Mouse (Mus musculus): ENCODE results near the gene Sipa1l1. TPM values are rescaled to one million over a fixed set of nuclear protein-coding genes. Genes with fewer than 3 reads are reported as not detected.

Sipa1l1 gene
- polyA plus RNA-seq, 1 experiment = 17.2 TPM

GRCm38 (mm10) chr12:82276591-82276990, 107.5 kb downstream of the Sipa1l1 start:
- Histone ChIP-seq H3K4me1 (ENCODE audit: control insufficient read depth, insufficient read depth, low read length) (peaks cover 23% of the 10 kb centered on the region), H3K4me3 (ENCODE audit: insufficient read depth, low read length) (no peak overlapping the region), H3K27ac (ENCODE audit: insufficient read depth, low read depth, low read length) (no peak overlapping the region)
- no peak for TF ChIP-seq POLR2A (IDR thresholded peaks at IDR 0.05; ENCODE audit: borderline replicate concordance, low read depth, low read length)
- TF ChIP-seq CTCF (IDR thresholded peaks at IDR 0.05; ENCODE audit: low read depth, low read length) = no peak

GRCm38 (mm10) chr12:82284617-82285016, 115.5 kb downstream of the Sipa1l1 start:
- Histone ChIP-seq H3K4me3 (ENCODE audit: insufficient read depth, low read length) (no peak overlapping the region), H3K27ac (ENCODE audit: insufficient read depth, low read depth, low read length) (no peak overlapping the region), H3K4me1 (ENCODE audit: control insufficient read depth, insufficient read depth, low read length) (no peaks in the 10 kb centered on the region)
- TF ChIP-seq CTCF (IDR thresholded peaks at IDR 0.05; ENCODE audit: low read depth, low read length) (no peak), POLR2A (IDR thresholded peaks at IDR 0.05; ENCODE audit: borderline replicate concordance, low read depth, low read length) (no peak)

GRCm38 (mm10) chr12:82285018-82285417, 115.9 kb downstream of the Sipa1l1 start:
- Histone ChIP-seq H3K27ac (ENCODE audit: insufficient read depth, low read depth, low read length) (no peak overlapping the region), H3K4me1 (ENCODE audit: control insufficient read depth, insufficient read depth, low read length) (no peaks in the 10 kb centered on the region), H3K4me3 (ENCODE audit: insufficient read depth, low read length) (no peak overlapping the region)
- TF ChIP-seq POLR2A (IDR thresholded peaks at IDR 0.05; ENCODE audit: borderline replicate concordance, low read depth, low read length) (no peak), CTCF (IDR thresholded peaks at IDR 0.05; ENCODE audit: low read depth, low read length) (no peak)

GRCm38 (mm10) chr12:82286068-82286467, 116.9 kb downstream of the Sipa1l1 start:
- TF ChIP-seq CTCF (IDR thresholded peaks at IDR 0.05; ENCODE audit: low read depth, low read length) (no peak), POLR2A (IDR thresholded peaks at IDR 0.05; ENCODE audit: borderline replicate concordance, low read depth, low read length) (no peak)

GRCm38 (mm10) chr12:82286804-82287203, 117.7 kb downstream of the Sipa1l1 start:
- no peaks in the 10 kb centered on the region for H3K4me1 ChIP-seq (ENCODE audit: control insufficient read depth, insufficient read depth, low read length)
- H3K27ac ChIP-seq (ENCODE audit: insufficient read depth, low read depth, low read length) = no peak overlapping the region
- TF ChIP-seq CTCF (IDR thresholded peaks at IDR 0.05; ENCODE audit: low read depth, low read length) (no peak), POLR2A (IDR thresholded peaks at IDR 0.05; ENCODE audit: borderline replicate concordance, low read depth, low read length) (no peak)
- no peak overlapping the region for H3K4me3 ChIP-seq (ENCODE audit: insufficient read depth, low read length)

More at GRCm38 (mm10) chr12:82286068-82286467, 116.9 kb downstream of the Sipa1l1 start:
- H3K4me3 ChIP-seq (ENCODE audit: insufficient read depth, low read length) = no peak overlapping the region
- H3K27ac ChIP-seq (ENCODE audit: insufficient read depth, low read depth, low read length) = no peak overlapping the region
- no peaks in the 10 kb centered on the region for H3K4me1 ChIP-seq (ENCODE audit: control insufficient read depth, insufficient read depth, low read length)

- Histone ChIP-seq H3K4me3 (ENCODE audit: insufficient read depth, low read length) (no peak overlapping the region), H3K27ac (ENCODE audit: insufficient read depth, low read depth, low read length) (no peak overlapping the region), H3K4me1 (ENCODE audit: control insufficient read depth, insufficient read depth, low read length) (no peaks in the 10 kb centered on the region)
- TF ChIP-seq CTCF (IDR thresholded peaks at IDR 0.05; ENCODE audit: low read depth, low read length) = no peak
- TF ChIP-seq POLR2A (IDR thresholded peaks at IDR 0.05; ENCODE audit: borderline replicate concordance, low read depth, low read length) = no peak
These were observed 124.6 kb downstream of the Sipa1l1 start for GRCm38 (mm10) chr12:82293545-82294247.

GRCm38 (mm10) chr12:82294906-82295887, 126.1 kb downstream of the Sipa1l1 start:
- TF ChIP-seq CTCF (IDR thresholded peaks at IDR 0.05; ENCODE audit: low read depth, low read length) = no peak
- TF ChIP-seq POLR2A (IDR thresholded peaks at IDR 0.05; ENCODE audit: borderline replicate concordance, low read depth, low read length) = no peak

GRCm38 (mm10) chr12:82296276-82296675, 127.2 kb downstream of the Sipa1l1 start:
- no peak overlapping the region for H3K27ac ChIP-seq (ENCODE audit: insufficient read depth, low read depth, low read length)
- no peak overlapping the region for H3K4me3 ChIP-seq (ENCODE audit: insufficient read depth, low read length)
- H3K4me1 ChIP-seq (ENCODE audit: control insufficient read depth, insufficient read depth, low read length) = no peaks in the 10 kb centered on the region
- TF ChIP-seq CTCF (IDR thresholded peaks at IDR 0.05; ENCODE audit: low read depth, low read length) (no peak), POLR2A (IDR thresholded peaks at IDR 0.05; ENCODE audit: borderline replicate concordance, low read depth, low read length) (no peak)

More at GRCm38 (mm10) chr12:82294906-82295887, 126.1 kb downstream of the Sipa1l1 start:
- no peak overlapping the region for H3K27ac ChIP-seq (ENCODE audit: insufficient read depth, low read depth, low read length)
- no peaks in the 10 kb centered on the region for H3K4me1 ChIP-seq (ENCODE audit: control insufficient read depth, insufficient read depth, low read length)
- no peak overlapping the region for H3K4me3 ChIP-seq (ENCODE audit: insufficient read depth, low read length)

GRCm38 (mm10) chr12:82297196-82297595, 128.1 kb downstream of the Sipa1l1 start:
- no peak for TF ChIP-seq CTCF (IDR thresholded peaks at IDR 0.05; ENCODE audit: low read depth, low read length)
- no peak for TF ChIP-seq POLR2A (IDR thresholded peaks at IDR 0.05; ENCODE audit: borderline replicate concordance, low read depth, low read length)
- H3K4me1 ChIP-seq (ENCODE audit: control insufficient read depth, insufficient read depth, low read length) = no peaks in the 10 kb centered on the region
- no peak overlapping the region for H3K4me3 ChIP-seq (ENCODE audit: insufficient read depth, low read length)
- H3K27ac ChIP-seq (ENCODE audit: insufficient read depth, low read depth, low read length) = no peak overlapping the region

Measured in bone marrow macrophage, adult 2 months (primary cell).